Mouse (Mus musculus) MN1 (cell line): ENCODE data around the gene Atxn1l.
"Not testable (repeated sequence)": the region's sequence is repeated elsewhere in the genome, so short reads cannot be mapped to it uniquely, and the experiment has no call there.

ENCODE experiments used
- DNase-seq: peaks from one replicate; pipeline ENCODE4 v3.0.0-alpha.2; 2016; ENCODE audit warnings: low spot score

Atxn1l gene

GRCm38 (mm10) chr8:109737237-109738048, at the start of gene Atxn1l:
Gene Atxn1l, minus strand, starts transcription at chr8:109737739.
- peak; percentile 88 for DNase-seq

GRCm38 (mm10) chr8:109780548-109780947, 43.0 kb upstream of the Atxn1l start:
- no peak for DNase-seq

- no peak for DNase-seq
Observed at GRCm38 (mm10) chr8:109779431-109780228, 42.1 kb upstream of the Atxn1l start.

- DNase-seq: peak; percentile 54
Observed at GRCm38 (mm10) chr8:109778993-109779421, 41.5 kb upstream of the Atxn1l start.

- DNase-seq: peak; percentile 99
Observed at GRCm38 (mm10) chr8:109778280-109778977, 40.9 kb upstream of the Atxn1l start, which contains the start of gene Ap1g1. Gene Ap1g1, plus strand, starts transcription at chr8:109778554.

- DNase-seq: no peak
Observed at GRCm38 (mm10) chr8:109777851-109778250, 40.3 kb upstream of the Atxn1l start.

- DNase-seq: no peak
Observed at GRCm38 (mm10) chr8:109773154-109773553, 35.6 kb upstream of the Atxn1l start.

- DNase-seq: no peak
Observed at GRCm38 (mm10) chr8:109766081-109766480, 28.5 kb upstream of the Atxn1l start.

GRCm38 (mm10) chr8:109764031-109764430, 26.5 kb upstream of the Atxn1l start:
- DNase-seq: no peak

GRCm38 (mm10) chr8:109760221-109760620, 22.7 kb upstream of the Atxn1l start:
- DNase-seq: no peak

GRCm38 (mm10) chr8:109759426-109759825, 21.9 kb upstream of the Atxn1l start:
- no peak for DNase-seq

- DNase-seq: no peak
Observed at GRCm38 (mm10) chr8:109756849-109757248, 19.3 kb upstream of the Atxn1l start.

- not testable (repeated sequence) for DNase-seq
Observed at GRCm38 (mm10) chr8:109755554-109755953, 18.0 kb upstream of the Atxn1l start.

- no peak for DNase-seq
Observed at GRCm38 (mm10) chr8:109754696-109755095, 17.2 kb upstream of the Atxn1l start.

- no peak for DNase-seq
Observed at GRCm38 (mm10) chr8:109751731-109752485, 14.4 kb upstream of the Atxn1l start.

- DNase-seq: peak; percentile 76
Observed at GRCm38 (mm10) chr8:109750699-109751098, 13.2 kb upstream of the Atxn1l start.

GRCm38 (mm10) chr8:109750274-109750673, 12.7 kb upstream of the Atxn1l start:
- DNase-seq: no peak

GRCm38 (mm10) chr8:109747468-109748199, 10.1 kb upstream of the Atxn1l start:
- no peak for DNase-seq

- DNase-seq: no peak
Observed at GRCm38 (mm10) chr8:109738049-109738380, 476 bp upstream of the Atxn1l start.

- peak; percentile 43 for DNase-seq
Observed at GRCm38 (mm10) chr8:109736819-109737218, 720 bp downstream of the Atxn1l start.

- peak; percentile 34 for DNase-seq
Observed at GRCm38 (mm10) chr8:109734018-109734417, 3.5 kb downstream of the Atxn1l start.
